In the genomic region with DNA sequence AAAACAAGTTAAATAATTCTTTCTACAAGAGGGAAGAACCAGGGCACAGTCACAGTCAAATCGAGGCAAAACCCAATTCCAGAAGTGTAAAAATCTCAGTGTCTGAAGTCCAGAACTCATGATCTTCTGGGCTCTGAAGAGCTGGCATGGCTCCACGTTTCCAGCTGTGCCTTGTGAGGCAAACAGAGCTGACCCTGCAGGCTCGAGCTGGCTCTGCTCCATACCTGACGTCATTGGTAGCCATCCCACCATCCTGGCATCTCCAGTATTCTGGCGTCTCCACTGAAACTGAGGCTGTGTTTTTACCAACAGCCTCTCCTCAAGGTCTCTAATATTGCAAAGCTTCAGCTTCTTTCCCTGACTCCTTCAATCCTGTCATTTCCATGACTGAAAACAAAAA, we compare ENCODE assay signal across 9 mouse cellular contexts.
DNase-seq lines count a peak whose midpoint lies in the region; ATAC-seq lines count a peak whose summit lies in the region.
"Had no signal": no experiment of that assay in that cellular context is flagged by ENCODE, and none has a peak within 500 bp of the region (broad histone marks: within the 10 kb centered on the region; RNA-seq: fewer than 3 reads in every experiment).

No protein-coding gene starts in this region.

- H3K9me3 ChIP-seq in heart, embryonic 10.5 days: no peaks in the 10 kb centered on the region
- H3K9me3 ChIP-seq in midbrain, embryonic 14.5 days (ENCODE audit: control insufficient read depth, low read length): no peaks in the 10 kb centered on the region

- H3K4me3 ChIP-seq in heart, embryonic 10.5 days: no peak overlapping the region
- no peak overlapping the region for H3K4me3 ChIP-seq in midbrain, embryonic 14.5 days (replicated peaks; ENCODE audit: low read depth, low read length)

- H3K27me3 ChIP-seq in heart, embryonic 10.5 days (ENCODE audit: insufficient read depth, poor library complexity, severe bottlenecking): no peaks in the 10 kb centered on the region
- H3K27me3 ChIP-seq in midbrain, embryonic 14.5 days (ENCODE audit: control insufficient read depth, insufficient read depth, low read length): no peaks in the 10 kb centered on the region

- H3K9ac ChIP-seq in midbrain, embryonic 14.5 days (replicated peaks; ENCODE audit: low read length): no peak overlapping the region

- no peak for ATAC-seq in megakaryocyte-erythroid progenitor cell, adult 5-6 weeks (replicated peaks; ENCODE audit: low FRiP score, low TSS enrichment, poor library complexity, severe bottlenecking)
- no peak for ATAC-seq in midbrain, embryonic 14.5 days (ENCODE audit: low FRiP score, low TSS enrichment)

- 64% methylated on average over 5 of the region's 5 CpGs for WGBS in heart, embryonic 10.5 days
- 71% methylated on average over 5 of the region's 5 CpGs for WGBS in midbrain, embryonic 14.5 days

- H3K27ac ChIP-seq in heart, embryonic 10.5 days: no peak overlapping the region
- H3K27ac ChIP-seq in midbrain, embryonic 14.5 days (replicated peaks; ENCODE audit: low read depth, low read length): no peak overlapping the region

- H3K4me2 ChIP-seq in midbrain, embryonic 14.5 days (ENCODE audit: low read length): no peak overlapping the region

- H3K36me3 ChIP-seq in heart, embryonic 10.5 days: no peaks in the 10 kb centered on the region
- no peaks in the 10 kb centered on the region for H3K36me3 ChIP-seq in midbrain, embryonic 14.5 days (ENCODE audit: control insufficient read depth, insufficient read depth, low read length)

- no peaks in the 10 kb centered on the region for H3K4me1 ChIP-seq in heart, embryonic 10.5 days
- H3K4me1 ChIP-seq in midbrain, embryonic 14.5 days (ENCODE audit: control insufficient read depth, insufficient read depth, low read length): no peaks in the 10 kb centered on the region

- DNase-seq in frontal cortex, postnatal 36 days (ENCODE audit: low spot score in 2 of 2): peak; percentile 10 to 13
- no peak for DNase-seq in frontal cortex, postnatal 25 days (ENCODE audit: low spot score in 2 of 2)
- peak; percentile 49 for DNase-seq in ovary, postnatal 36 days (ENCODE audit: low spot score)
- no peak for DNase-seq in ovary, postnatal 10 days (ENCODE audit: low spot score)
- peak; percentile 70 for DNase-seq in heart, embryonic 10.5 days (ENCODE audit: low spot score)
- peak; percentile 42 to 69 for DNase-seq in lung, postnatal 4 days
- no peak for DNase-seq in midbrain, embryonic 14.5 days
- DNase-seq: thymus, postnatal 4 days had no signal

Comparison
In these comparisons a context has a peak if more than half of its experiments do, and no peak if none do; other contexts are left out.
1. DNase-seq: peak in frontal cortex, postnatal 36 days (2 of 2), ovary, postnatal 36 days (single experiment), heart, embryonic 10.5 days (single experiment) and lung, postnatal 4 days (2 of 2); none in frontal cortex, postnatal 25 days (0 of 2), ovary, postnatal 10 days (single experiment) and midbrain, embryonic 14.5 days (single experiment).